Mouse (Mus musculus) kidney, embryonic 15.5 days (tissue): ENCODE data around the gene Ddx1. TPM values are rescaled to one million over a fixed set of nuclear protein-coding genes. Genes with fewer than 3 reads are reported as not detected.
"Not testable (repeated sequence)": the region's sequence is repeated elsewhere in the genome, so short reads cannot be mapped to it uniquely, and the experiment has no call there.

Experiments
- ATAC-seq: fragments of 200-750 bp; cut with Nextera tagmentation; replicated peaks from 2 replicates; pipeline ENCODE4 v1.8.0; 2017; ENCODE audit warnings: moderate TSS enrichment; ENCODE audit not compliant: low FRiP score
- H3K27ac ChIP-seq: fragments of 300-500 bp; sonication (generic); 2 replicates; pipeline ENCODE4 v1.5.1; 2015; ENCODE audit warnings: mild to moderate bottlenecking, inconsistent platforms
- H3K27me3 ChIP-seq: fragments of 300-500 bp; sonication (generic); 2 replicates; pipeline ENCODE4 v1.6.1; 2015; ENCODE audit warnings: inconsistent platforms
- H3K36me3 ChIP-seq: fragments of 300-500 bp; sonication (generic); 2 replicates; pipeline ENCODE4 v1.6.1; 2015; ENCODE audit warnings: inconsistent platforms
- H3K4me1 ChIP-seq: fragments of 300-500 bp; sonication (generic); 2 replicates; pipeline ENCODE4 v1.6.1; 2015; ENCODE audit warnings: inconsistent platforms
- H3K4me2 ChIP-seq: fragments of 300-500 bp; sonication (generic); 2 replicates; pipeline ENCODE4 v1.6.1; 2015; ENCODE audit warnings: moderate library complexity, mild to moderate bottlenecking, inconsistent platforms
- H3K4me3 ChIP-seq: fragments of 300-500 bp; sonication (generic); replicated peaks from 2 replicates; pipeline ENCODE4 v1.5.1; 2015; ENCODE audit warnings: mild to moderate bottlenecking, inconsistent platforms
- H3K9ac ChIP-seq: fragments of 300-500 bp; sonication (generic); 2 replicates; pipeline ENCODE4 v1.6.1; 2015; ENCODE audit warnings: mild to moderate bottlenecking, inconsistent platforms
- H3K9me3 ChIP-seq: fragments of 300-500 bp; sonication (generic); replicated peaks from 2 replicates; pipeline ENCODE4 v1.6.1; 2016; ENCODE audit warnings: inconsistent platforms
- WGBS: fragments of 180-500 bp; shearing (Covaris S2); methylation state at CpG from one replicate; pipeline ENCODE4 v1.1.7; 2015; ENCODE audit warnings: mixed read lengths; 5-methylcytosine and 5-hydroxymethylcytosine counted together
- polyA plus RNA-seq: library from polyadenylated mRNA; unstranded; fragments of >200 nt; fragmentation: Nextera tagmentation; extraction: Ambion mirVana; gene quantifications from 2 replicates; pipeline ENCODE4 v1.2.1, GENCODE M21; 2015

The Ddx1 gene
- polyA plus RNA-seq, 1 experiment from 2014 or later = 143 TPM

- Histone ChIP-seq H3K9ac (no peak overlapping the region), H3K27me3 (no peaks in the 10 kb centered on the region), H3K4me3 (no peak overlapping the region), H3K4me1 (peaks cover 25% of the 10 kb centered on the region; the same call in 1 of the 2 replicates), H3K4me2 (no peak overlapping the region), H3K36me3 (no peaks in the 10 kb centered on the region), H3K9me3 (no peaks in the 10 kb centered on the region), H3K27ac (peak overlapping the region; percentile 48; the same call in 1 of the 2 replicates)
- 39% methylated on average over 13 of the region's 13 CpGs for WGBS
- peak; percentile 92 for ATAC-seq
Observed at GRCm38 (mm10) chr12:13199338-13200301, 49.4 kb downstream of the Ddx1 start.

- H3K36me3 ChIP-seq = no peaks in the 10 kb centered on the region
- WGBS = 59% methylated on average over 3 of the region's 3 CpGs
- no peaks in the 10 kb centered on the region for H3K9me3 ChIP-seq
- no peak overlapping the region for H3K9ac ChIP-seq
- ATAC-seq = no peak
- no peak overlapping the region for H3K4me3 ChIP-seq
- peaks cover 20% of the 10 kb centered on the region; the same call in 1 of the 2 replicates for H3K4me1 ChIP-seq
- H3K4me2 ChIP-seq = no peak overlapping the region
- no peaks in the 10 kb centered on the region for H3K27me3 ChIP-seq
- H3K27ac ChIP-seq = 0 out of 2 replicates have a peak overlapping the region, but pooled peaks have one; percentile 4
Observed at GRCm38 (mm10) chr12:13198157-13198556, 50.9 kb downstream of the Ddx1 start.

- no peak overlapping the region for H3K4me3 ChIP-seq
- H3K4me1 ChIP-seq = peaks cover 14% of the 10 kb centered on the region; the same call in 1 of the 2 replicates
- H3K9me3 ChIP-seq = no peaks in the 10 kb centered on the region
- no peak for ATAC-seq
- H3K9ac ChIP-seq = no peak overlapping the region
- no peak overlapping the region for H3K27ac ChIP-seq
- no peaks in the 10 kb centered on the region for H3K27me3 ChIP-seq
- WGBS = 85% methylated on average over 4 of the region's 4 CpGs
- no peak overlapping the region for H3K4me2 ChIP-seq
- no peaks in the 10 kb centered on the region for H3K36me3 ChIP-seq
Observed at GRCm38 (mm10) chr12:13196146-13196545, 52.9 kb downstream of the Ddx1 start.

GRCm38 (mm10) chr12:13195506-13195905, 53.5 kb downstream of the Ddx1 start:
- Histone ChIP-seq H3K27me3 (no peaks in the 10 kb centered on the region), H3K9ac (no peak overlapping the region), H3K4me1 (peaks cover 14% of the 10 kb centered on the region; the same call in 1 of the 2 replicates), H3K27ac (no peak overlapping the region), H3K4me2 (no peak overlapping the region), H3K4me3 (no peak overlapping the region), H3K36me3 (no peaks in the 10 kb centered on the region), H3K9me3 (no peaks in the 10 kb centered on the region)
- no peak for ATAC-seq

GRCm38 (mm10) chr12:13188059-13188700, 60.8 kb downstream of the Ddx1 start:
- Histone ChIP-seq H3K27me3 (no peaks in the 10 kb centered on the region), H3K4me1 (peaks cover 35% of the 10 kb centered on the region), H3K4me3 (no peak overlapping the region), H3K9me3 (no peaks in the 10 kb centered on the region), H3K27ac (peak overlapping the region; percentile 41; the same call in 1 of the 2 replicates), H3K4me2 (no peak overlapping the region), H3K9ac (no peak overlapping the region), H3K36me3 (no peaks in the 10 kb centered on the region)
- 18% methylated on average over 11 of the region's 11 CpGs for WGBS
- ATAC-seq = no peak

- Histone ChIP-seq H3K4me3 (no peak overlapping the region), H3K36me3 (no peaks in the 10 kb centered on the region), H3K27me3 (no peaks in the 10 kb centered on the region), H3K4me1 (peaks cover 55% of the 10 kb centered on the region), H3K27ac (no peak overlapping the region), H3K9me3 (no peaks in the 10 kb centered on the region), H3K4me2 (no peak overlapping the region), H3K9ac (no peak overlapping the region)
- 80% methylated on average over 4 of the region's 4 CpGs for WGBS
- ATAC-seq = no peak
Observed at GRCm38 (mm10) chr12:13186209-13186608, 62.8 kb downstream of the Ddx1 start.

GRCm38 (mm10) chr12:13184873-13185361, 64.1 kb downstream of the Ddx1 start:
- Histone ChIP-seq H3K36me3 (no peaks in the 10 kb centered on the region), H3K4me3 (no peak overlapping the region), H3K9me3 (no peaks in the 10 kb centered on the region), H3K9ac (no peak overlapping the region), H3K4me2 (no peak overlapping the region), H3K27me3 (no peaks in the 10 kb centered on the region), H3K27ac (peak overlapping the region; percentile 69), H3K4me1 (peaks cover 66% of the 10 kb centered on the region)
- peak; percentile 55 for ATAC-seq
- 27% methylated on average over 11 of the region's 11 CpGs for WGBS

GRCm38 (mm10) chr12:13184136-13184535, 64.9 kb downstream of the Ddx1 start:
- not testable (repeated sequence) for H3K4me3 ChIP-seq, H3K9ac ChIP-seq, H3K27me3 ChIP-seq, H3K9me3 ChIP-seq, H3K36me3 ChIP-seq, ATAC-seq, H3K4me2 ChIP-seq
- whole genome bisulfite sequencing = 85% methylated on average over 4 of the region's 4 CpGs
- peaks cover 66% of the 10 kb centered on the region for H3K4me1 ChIP-seq
- peak overlapping the region; percentile 69 for H3K27ac ChIP-seq

- Histone ChIP-seq H3K4me1 (peaks cover 59% of the 10 kb centered on the region), H3K9me3 (no peaks in the 10 kb centered on the region), H3K4me3 (no peak overlapping the region), H3K9ac (no peak overlapping the region), H3K27me3 (no peaks in the 10 kb centered on the region), H3K27ac (peak overlapping the region; percentile 80), H3K36me3 (no peaks in the 10 kb centered on the region), H3K4me2 (no peak overlapping the region)
- WGBS = 39% methylated on average over 8 of the region's 8 CpGs
- ATAC-seq = peak; percentile 27
Observed at GRCm38 (mm10) chr12:13182220-13182619, 66.8 kb downstream of the Ddx1 start.

- H3K4me2 ChIP-seq = no peak overlapping the region
- no peaks in the 10 kb centered on the region for H3K27me3 ChIP-seq
- no peak overlapping the region for H3K9ac ChIP-seq
- H3K9me3 ChIP-seq = no peaks in the 10 kb centered on the region
- H3K4me3 ChIP-seq = no peak overlapping the region
- peak overlapping the region; percentile 80 for H3K27ac ChIP-seq
- H3K36me3 ChIP-seq = no peaks in the 10 kb centered on the region
- peaks cover 63% of the 10 kb centered on the region for H3K4me1 ChIP-seq
- 71% methylated on average over 6 of the region's 6 CpGs for WGBS
- no peak for ATAC-seq
Observed at GRCm38 (mm10) chr12:13181721-13182120, 67.3 kb downstream of the Ddx1 start.

GRCm38 (mm10) chr12:13180715-13181335, 68.2 kb downstream of the Ddx1 start:
- Histone ChIP-seq H3K9me3 (no peaks in the 10 kb centered on the region), H3K4me3 (no peak overlapping the region), H3K4me1 (peaks cover 72% of the 10 kb centered on the region), H3K27ac (peak overlapping the region; percentile 80), H3K36me3 (no peaks in the 10 kb centered on the region), H3K27me3 (no peaks in the 10 kb centered on the region), H3K9ac (no peak overlapping the region), H3K4me2 (no peak overlapping the region)
- 21% methylated on average over 9 of the region's 9 CpGs for WGBS
- peak; percentile 53 for ATAC-seq

- Histone ChIP-seq H3K27ac (peak overlapping the region; percentile 80), H3K36me3 (no peaks in the 10 kb centered on the region), H3K4me1 (peaks cover 72% of the 10 kb centered on the region), H3K4me2 (no peak overlapping the region), H3K27me3 (no peaks in the 10 kb centered on the region), H3K4me3 (no peak overlapping the region), H3K9ac (no peak overlapping the region), H3K9me3 (no peaks in the 10 kb centered on the region)
- no peak for ATAC-seq
Observed at GRCm38 (mm10) chr12:13180332-13180714, 68.7 kb downstream of the Ddx1 start.
